Mouse (Mus musculus) cerebellum, adult 2 months (tissue): Measurements from ENCODE around the gene Mpp2.

Source experiments
- CTCF ChIP-seq: fragments of 200-500 bp; IDR thresholded peaks from 2 replicates; pipeline ENCODE4 v1.5.1; 2011; ENCODE audit warnings: low read depth, mild to moderate bottlenecking, control low read depth, low read length, moderate library complexity, borderline replicate concordance; ENCODE audit not compliant: insufficient read depth
- POLR2A ChIP-seq: fragments of 200-500 bp; IDR thresholded peaks from 2 replicates; pipeline ENCODE4 v1.6.1; 2011; ENCODE audit warnings: low read length, control low read depth, borderline replicate concordance; ENCODE audit not compliant: insufficient read depth

- no peak for TF ChIP-seq CTCF
- TF ChIP-seq POLR2A, result no peak
These were observed 5.1 kb downstream of the Mpp2 start for GRCm38 (mm10) chr11:102083193-102083592.
